Mouse (Mus musculus): Measurements from ENCODE around the gene Rwdd2a.
A peak's percentile ranks its signal among the peaks of the same experiment; 100 is the strongest.

The Rwdd2a gene

DNA sequence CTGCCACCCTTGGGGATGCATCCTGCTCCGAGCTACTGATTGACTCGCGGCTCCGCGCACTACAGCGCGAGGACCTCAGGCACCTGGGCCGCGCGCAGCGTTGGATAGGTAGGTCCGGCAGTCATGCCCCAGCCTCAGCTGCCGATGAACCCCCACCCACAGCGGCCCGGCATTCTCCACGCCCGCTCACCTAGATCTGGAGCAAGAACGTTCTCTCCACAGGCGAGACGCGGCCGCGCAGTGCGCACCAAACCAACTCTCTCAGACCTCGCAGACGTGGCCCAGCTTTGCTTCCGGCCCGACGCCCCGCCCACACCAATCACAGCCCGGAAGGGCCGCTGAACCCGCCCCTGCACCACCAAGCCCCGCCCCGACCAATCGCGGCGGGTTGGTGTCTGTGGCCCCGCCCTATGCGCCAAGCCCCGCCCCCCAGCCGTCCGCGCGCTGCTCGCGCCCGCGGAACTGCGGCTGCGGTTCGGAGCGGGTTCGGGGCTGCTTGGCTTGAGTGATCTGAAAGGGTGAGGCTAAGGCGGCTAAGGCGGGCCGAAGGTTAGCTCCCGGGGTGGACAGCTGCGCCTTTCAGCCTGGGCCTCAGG is at the start of gene Rwdd2a, which contains the start of gene Pgm3:
Gene Rwdd2a (plus strand): TSS at position 452 of the 596 bp plus-strand sequence.
Gene Pgm3 (minus strand): TSS at position 303 of the 596 bp plus-strand sequence.
- peak; percentile 97 to 98 for DNase-seq

DNA sequence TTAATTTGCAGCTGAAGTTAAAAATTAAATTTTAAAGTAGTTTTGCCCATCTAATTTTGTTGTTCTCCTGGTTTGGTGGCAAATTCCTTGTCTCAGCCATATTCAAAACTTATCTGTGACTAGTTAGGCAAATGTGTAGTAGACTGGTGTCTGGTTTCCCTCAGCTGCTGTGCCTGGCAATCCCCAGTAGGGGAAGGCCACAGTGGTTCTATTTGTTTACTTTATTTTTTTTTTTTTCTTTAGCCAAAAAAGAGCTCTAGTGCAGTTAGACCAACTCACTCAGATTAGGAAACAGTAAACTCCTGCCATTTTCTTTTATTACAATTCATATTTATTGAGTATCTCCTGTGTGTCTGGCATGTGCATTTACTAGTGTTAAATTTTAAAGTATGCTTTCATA is 49.5 kb upstream of the Rwdd2a start:
- DNase-seq = no peak

DNA sequence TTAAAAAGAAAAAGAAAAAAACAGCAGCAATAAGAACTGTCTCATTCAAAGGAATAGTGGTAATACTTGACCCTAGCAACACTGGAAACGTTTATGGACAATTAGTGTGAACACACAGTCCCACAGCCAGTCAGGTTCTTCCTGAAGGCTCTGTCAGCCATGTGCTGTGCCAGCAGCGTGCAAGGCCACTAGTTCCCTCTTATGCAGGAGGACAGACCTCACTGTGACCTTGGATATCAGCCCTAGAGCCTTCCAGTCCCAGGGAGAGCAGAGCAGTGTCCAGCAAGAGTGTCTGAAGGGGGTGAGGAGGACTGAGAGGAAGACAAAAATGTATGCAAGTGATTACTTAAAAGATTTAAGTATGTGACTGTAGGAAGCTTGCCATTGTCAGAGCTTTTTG is 46.2 kb upstream of the Rwdd2a start:
- no peak for DNase-seq

GRCm38 (mm10) chr9:86534071-86534470 is 37.7 kb upstream of the Rwdd2a start:
- DNase-seq = no peak

- no peak for DNase-seq
Observed at GRCm38 (mm10) chr9:86543451-86543850, 28.3 kb upstream of the Rwdd2a start.

GRCm38 (mm10) chr9:86544559-86544958 is 27.2 kb upstream of the Rwdd2a start:
- DNase-seq = no peak

GRCm38 (mm10) chr9:86549637-86550162 is 22.1 kb upstream of the Rwdd2a start:
- DNase-seq = no peak

GRCm38 (mm10) chr9:86550717-86551116 is 21.1 kb upstream of the Rwdd2a start:
- DNase-seq = no peak

DNA sequence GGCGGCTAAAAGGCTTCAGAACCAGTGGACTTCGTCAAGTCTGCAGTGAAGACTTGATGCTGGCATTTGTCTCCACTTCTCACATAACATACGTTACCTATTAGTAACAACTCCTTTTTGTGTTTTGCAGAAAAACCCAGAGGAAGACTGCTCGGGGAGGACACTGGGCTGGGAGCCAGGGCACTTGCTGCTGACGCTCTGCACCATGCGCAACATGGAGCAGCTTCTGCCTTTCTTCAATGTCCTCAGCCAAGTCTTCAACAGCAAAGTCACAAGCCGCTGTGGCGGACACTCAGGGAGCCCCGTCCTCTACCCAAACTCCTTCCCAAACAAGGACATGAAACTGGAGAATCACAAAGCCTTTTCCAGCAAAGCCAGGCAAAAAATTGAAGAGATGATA is 17.9 kb upstream of the Rwdd2a start:
- DNase-seq = no peak

DNA sequence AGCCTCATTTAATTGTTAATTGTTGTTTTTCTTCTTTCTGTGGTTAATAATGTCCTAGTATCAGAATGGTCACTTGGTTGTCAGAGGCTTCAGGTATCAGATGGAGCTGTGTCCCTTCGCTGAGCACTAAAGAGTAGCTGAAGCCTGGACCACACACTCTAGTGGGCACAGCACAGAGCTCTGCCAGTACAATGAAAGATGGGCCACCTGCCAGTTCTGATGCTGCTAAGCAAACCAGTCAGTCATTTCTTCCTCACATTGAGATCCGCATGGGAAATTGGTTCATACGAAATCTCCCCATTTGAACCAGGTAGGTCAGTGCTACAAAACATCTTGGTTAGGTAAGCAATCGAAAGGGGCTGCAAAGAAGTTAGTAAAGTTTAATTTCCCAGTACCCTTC is 17.1 kb upstream of the Rwdd2a start:
- DNase-seq = no peak

- DNase-seq = peak; percentile 29 to 61
Observed at GRCm38 (mm10) chr9:86560543-86560942, 11.2 kb upstream of the Rwdd2a start.

- no peak for DNase-seq
Observed at GRCm38 (mm10) chr9:86569314-86569910, 2.4 kb upstream of the Rwdd2a start.

DNA sequence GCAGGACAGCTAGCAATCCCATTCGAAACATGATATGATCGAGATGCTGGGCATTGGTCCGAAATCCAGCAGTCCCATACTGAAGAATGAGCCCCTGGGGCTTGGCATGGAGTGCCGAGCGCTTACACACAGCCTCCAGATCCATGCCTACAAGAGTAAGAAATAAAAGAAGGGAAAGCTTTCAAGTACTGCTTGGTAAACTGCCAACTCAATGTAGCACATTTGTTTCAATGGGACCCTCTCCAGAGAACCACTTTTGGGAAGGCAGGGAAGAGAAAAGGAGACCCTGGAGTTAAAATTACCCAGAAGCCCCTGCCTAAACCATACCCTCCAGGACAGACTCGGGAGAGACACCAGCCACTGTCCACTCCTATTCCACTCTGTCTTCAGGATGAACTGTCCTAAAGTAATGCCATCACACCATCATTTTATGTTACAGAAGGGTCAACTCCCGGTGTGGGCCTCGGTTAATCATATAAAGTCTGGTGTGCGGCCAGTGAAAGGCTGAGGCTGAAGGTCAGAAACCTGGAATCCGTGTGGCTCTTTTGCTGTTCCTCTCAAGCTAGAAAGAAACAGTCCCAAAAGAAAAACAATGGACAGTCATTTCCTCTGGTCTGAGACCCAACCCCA is 1.4 kb upstream of the Rwdd2a start:
- no peak for DNase-seq

DNA sequence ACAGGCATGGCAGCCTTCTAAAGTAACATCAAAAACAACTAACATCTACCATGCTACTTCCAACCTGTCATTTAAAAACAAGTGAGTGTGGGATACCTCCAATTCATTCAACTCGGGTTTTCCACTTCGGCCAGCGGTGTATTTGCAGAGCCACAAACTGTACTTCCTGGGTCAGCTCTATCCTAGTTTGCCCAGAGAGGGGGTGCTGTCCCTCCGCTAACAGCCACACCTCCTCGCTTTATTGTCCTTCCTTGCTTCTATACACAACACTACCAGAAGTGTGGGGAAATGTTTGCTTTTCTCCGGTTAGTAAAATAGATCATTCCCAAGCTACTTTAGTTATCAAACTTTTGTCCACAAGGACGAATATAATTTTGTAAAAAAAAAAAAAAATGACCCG is 845 bp upstream of the Rwdd2a start:
- DNase-seq = no peak

DNA sequence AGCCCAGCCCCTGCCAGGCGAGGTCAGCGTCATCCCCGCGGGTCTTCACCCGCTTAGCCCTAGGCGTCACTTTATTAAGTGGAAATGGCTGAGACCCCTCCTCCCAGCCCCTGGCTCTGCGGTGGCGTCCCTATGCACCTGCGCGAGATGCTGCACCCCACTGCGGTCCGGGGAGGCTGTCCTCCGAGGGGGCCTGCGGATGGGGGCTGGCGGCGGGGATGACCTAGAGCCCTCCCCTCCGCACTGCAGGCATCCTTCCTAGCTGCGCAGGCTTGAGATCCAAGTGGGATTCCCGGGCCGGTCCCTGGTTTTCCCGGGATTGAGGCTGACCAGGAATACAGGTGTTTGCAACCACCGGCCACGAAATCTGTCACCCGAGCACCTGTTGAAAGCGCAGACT is 405 bp downstream of the Rwdd2a start:
- no peak for DNase-seq

DNA sequence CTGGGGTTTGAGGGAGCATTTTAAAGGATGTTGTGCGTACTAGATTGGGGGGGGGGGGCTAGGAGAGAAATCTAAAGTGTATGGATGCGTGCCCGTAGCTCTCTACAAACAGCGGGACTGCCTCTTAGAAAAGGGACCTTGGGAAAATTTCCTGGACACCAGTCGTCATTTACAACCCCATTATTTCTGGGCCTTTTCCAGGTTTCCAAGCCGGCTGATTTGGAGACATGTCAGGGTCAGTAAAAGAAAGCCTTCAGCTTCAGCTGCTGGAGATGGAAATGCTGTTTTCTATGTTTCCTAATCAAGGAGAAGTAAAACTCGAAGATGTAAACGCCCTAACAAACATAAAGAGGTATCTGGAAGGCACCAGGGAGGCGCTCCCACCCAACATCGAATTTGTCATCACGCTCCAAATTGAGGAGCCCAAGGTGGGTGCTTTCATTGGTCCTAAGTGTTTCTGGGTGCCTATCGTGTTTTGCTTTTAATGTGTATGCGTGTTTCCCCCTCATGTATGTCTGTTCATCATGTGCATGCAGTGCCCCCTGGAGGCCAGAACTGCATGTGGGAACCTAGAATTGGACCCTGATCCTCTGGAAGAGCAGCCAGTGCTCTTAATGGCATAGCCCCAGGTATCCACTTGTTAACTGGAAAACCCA is 973 bp downstream of the Rwdd2a start:
- peak; percentile 77 to 86 for DNase-seq

DNA sequence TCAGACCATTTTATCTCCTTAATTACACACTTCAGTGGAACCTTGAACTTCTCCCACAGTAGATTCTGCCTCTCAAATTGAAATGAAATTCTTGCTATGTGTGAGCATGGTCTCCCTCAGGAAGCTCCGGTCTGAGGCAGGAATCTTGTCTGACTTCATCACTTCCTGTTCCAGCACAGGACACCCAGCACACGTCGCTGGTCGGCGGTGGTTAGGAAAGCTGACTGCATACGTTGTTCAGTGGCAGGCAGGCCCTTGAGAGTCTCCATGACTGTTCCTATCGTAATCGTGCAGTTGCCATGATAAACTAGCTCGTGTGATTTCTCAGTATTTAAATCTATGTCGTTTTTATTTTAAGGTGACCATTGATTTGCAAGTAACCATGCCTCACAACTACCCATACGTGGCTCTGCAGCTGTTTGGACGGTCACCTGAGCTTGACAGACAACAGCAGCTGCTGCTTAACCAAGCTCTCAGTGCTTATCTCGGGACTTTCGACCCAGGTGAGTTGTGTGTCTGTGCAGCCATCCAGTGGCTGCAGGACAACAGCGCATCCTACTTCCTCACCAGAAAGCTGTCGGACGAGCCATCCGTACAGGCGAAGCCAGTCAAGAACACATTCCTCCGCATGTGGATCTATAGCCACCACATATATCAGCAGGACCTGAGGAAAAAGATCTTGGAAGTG is 2.0 kb downstream of the Rwdd2a start:
- no peak for DNase-seq

- DNase-seq = no peak
Observed at GRCm38 (mm10) chr9:86575178-86575577, 3.4 kb downstream of the Rwdd2a start.

GRCm38 (mm10) chr9:86579657-86580056 is 7.9 kb downstream of the Rwdd2a start:
- no peak for DNase-seq

DNA sequence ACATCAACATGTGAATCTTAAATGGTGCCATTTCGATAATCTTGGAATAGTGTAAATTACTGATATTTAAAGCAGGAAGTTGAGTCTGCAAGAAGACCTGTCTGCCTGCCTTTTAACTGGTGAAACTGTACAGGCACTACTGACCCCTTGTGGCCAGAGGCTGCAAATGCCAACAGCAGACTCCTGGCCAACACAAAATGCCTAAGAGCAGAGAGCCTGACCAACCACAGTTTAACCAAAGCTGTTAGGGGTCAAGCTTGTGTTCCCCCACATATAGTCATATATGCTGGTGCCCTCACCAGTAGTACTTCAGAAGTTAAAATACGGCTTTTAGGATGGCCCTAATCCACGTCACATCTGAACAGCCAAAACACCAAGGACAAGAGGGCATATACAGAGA is 11.9 kb downstream of the Rwdd2a start:
- peak; percentile 63 to 78 for DNase-seq

DNA sequence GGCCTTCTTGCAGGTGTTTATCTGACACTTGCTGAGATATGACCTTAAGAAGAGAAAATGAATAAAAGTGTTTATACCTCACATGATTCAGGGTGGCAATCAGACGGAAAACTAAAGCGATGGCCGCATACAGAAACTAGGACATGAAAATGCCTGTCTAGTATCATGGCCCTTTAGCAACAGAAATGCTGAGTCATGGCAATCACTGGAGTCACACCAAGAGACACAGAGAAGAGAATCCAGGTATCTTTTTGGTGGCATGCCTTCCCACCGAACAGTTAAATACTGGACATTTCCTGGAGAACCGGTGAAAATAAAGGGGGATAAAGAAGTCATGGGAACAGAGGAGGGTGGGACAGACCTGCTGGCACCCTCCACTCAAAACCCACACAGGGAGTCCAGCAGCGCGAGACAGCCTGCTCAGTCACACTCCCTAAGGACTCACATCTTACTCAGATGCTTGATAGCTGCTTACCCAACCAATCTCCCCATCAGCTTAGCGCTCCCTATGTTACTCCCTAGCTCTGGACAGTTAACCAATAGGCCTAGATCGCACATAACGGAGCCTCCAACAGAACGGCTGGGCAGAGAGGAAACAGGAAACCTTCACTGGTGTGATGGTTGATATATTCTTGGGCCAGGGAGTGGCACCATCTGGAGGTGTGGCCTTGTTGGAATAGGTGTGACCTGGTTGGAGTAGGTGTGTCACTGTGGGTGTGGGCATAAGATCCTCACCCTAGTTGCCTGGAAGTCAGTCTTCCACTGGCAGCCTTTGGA is 15.4 kb downstream of the Rwdd2a start:
- no peak for DNase-seq

Data from lung, postnatal 4 days (tissue).